Mouse (Mus musculus) MEL (cell line): ENCODE measurements around the gene Actrt2.

Source experiments
- CHD1 ChIP-seq: IDR thresholded peaks from 2 replicates; pipeline ENCODE4 v1.6.1; 2012; ENCODE audit warnings: low read depth, mild to moderate bottlenecking, inconsistent platforms, low read length, improper control_type of control experiment
- CTCF ChIP-seq, 3 experiments: IDR thresholded peaks in 2 of 3; conservative IDR thresholded peaks in 1 of 3; 2 replicates each; pipeline ENCODE4 v1.5.1; 2011 to 2012; ENCODE audit warnings: low read length in 3 of 3, low read depth in 2 of 3, mild to moderate bottlenecking in 2 of 3, improper control_type of control experiment in 1 of 3, inconsistent platforms in 1 of 3, mixed read lengths in 1 of 3, moderate library complexity in 1 of 3; ENCODE audit not compliant: control insufficient read depth in 1 of 3, insufficient read depth in 1 of 3, poor library complexity in 1 of 3, severe bottlenecking in 1 of 3
- ELF1 ChIP-seq: IDR thresholded peaks from 2 replicates; pipeline ENCODE4 v1.6.1; 2014; ENCODE audit warnings: low read depth, mild to moderate bottlenecking, inconsistent platforms, low read length, improper control_type of control experiment, moderate library complexity
- MAFK ChIP-seq: IDR thresholded peaks from 2 replicates; pipeline ENCODE4 v1.6.1; 2011; ENCODE audit warnings: low read depth, mild to moderate bottlenecking, low read length, improper control_type of control experiment, borderline replicate concordance
- MAZ ChIP-seq: IDR thresholded peaks from 2 replicates; pipeline ENCODE4 v1.6.1; 2012; ENCODE audit warnings: low read depth, mild to moderate bottlenecking, inconsistent platforms, low read length, improper control_type of control experiment
- POLR2A ChIP-seq, 2 experiments: IDR thresholded peaks; 2 replicates each; pipeline ENCODE4 v1.6.1; 2011 to 2012; ENCODE audit warnings: low read length in 2 of 2, mild to moderate bottlenecking in 2 of 2, control low read depth in 1 of 2, improper control_type of control experiment in 1 of 2, low read depth in 1 of 2, moderate library complexity in 1 of 2; ENCODE audit not compliant: control insufficient read depth in 1 of 2, insufficient read depth in 1 of 2, poor library complexity in 1 of 2
- POLR2AphosphoS5 ChIP-seq: IDR thresholded peaks from 2 replicates; pipeline ENCODE4 v1.6.1; 2012; ENCODE audit warnings: low read depth, borderline replicate concordance, mild to moderate bottlenecking, inconsistent platforms, low read length, moderate library complexity, mixed read lengths
- SMC3 ChIP-seq: IDR thresholded peaks from 2 replicates; pipeline ENCODE4 v1.6.1; 2011; ENCODE audit warnings: low read depth, low read length, improper control_type of control experiment
- TBP ChIP-seq: IDR thresholded peaks from 2 replicates; pipeline ENCODE4 v1.8.0; 2011; ENCODE audit warnings: low read depth, low read length, improper control_type of control experiment
- USF2 ChIP-seq, 2 experiments: IDR thresholded peaks; 2 replicates each; pipeline ENCODE4 v1.6.1; 2011 to 2012; ENCODE audit warnings: improper control_type of control experiment in 2 of 2, low read length in 2 of 2, borderline replicate concordance in 1 of 2, inconsistent platforms in 1 of 2, low read depth in 1 of 2, mild to moderate bottlenecking in 1 of 2; ENCODE audit not compliant: insufficient read depth in 1 of 2
- ZC3H11A ChIP-seq: IDR thresholded peaks from 2 replicates; pipeline ENCODE4 v1.6.1; 2012; ENCODE audit warnings: low read depth, mild to moderate bottlenecking, inconsistent platforms, low read length, improper control_type of control experiment

DNA sequence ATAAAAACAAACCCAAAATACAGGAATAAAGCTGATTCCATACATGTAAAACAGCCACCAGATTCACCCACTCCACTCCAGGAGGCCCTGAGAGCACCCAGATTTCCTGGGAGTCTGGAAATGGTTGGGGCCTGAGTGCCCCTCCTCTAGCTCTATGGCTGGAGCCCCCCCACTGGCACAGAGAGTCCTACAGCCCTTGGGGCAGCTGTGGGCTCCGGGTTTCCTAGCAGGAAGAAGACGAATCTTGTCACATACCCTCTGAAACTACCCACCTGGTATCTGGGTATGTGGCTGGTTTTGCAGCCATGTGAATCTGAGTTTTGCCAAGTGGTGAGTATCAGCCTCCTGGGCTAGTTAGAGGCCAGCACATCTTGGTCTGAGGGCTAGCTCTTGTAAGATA, 41.1 kb upstream of the Actrt2 start:
- TF ChIP-seq CTCF (IDR thresholded peaks at IDR 0.05 in 2 of 3, conservative IDR thresholded peaks at IDR 0.05 in 1 of 3; ENCODE audit: control insufficient read depth in 1 of 3, insufficient read depth in 1 of 3, low read depth in 2 of 3, low read length in 3 of 3, poor library complexity in 1 of 3, severe bottlenecking in 1 of 3) (no peak), ZC3H11A (no peak), POLR2A (IDR thresholded peaks at IDR 0.05; ENCODE audit: control insufficient read depth in 1 of 2, insufficient read depth in 1 of 2, low read depth in 1 of 2, low read length in 2 of 2, poor library complexity in 1 of 2) (no peak), SMC3 (no peak), MAZ (no peak), POLR2AphosphoS5 (no peak), USF2 (IDR thresholded peaks at IDR 0.05; ENCODE audit: borderline replicate concordance in 1 of 2, insufficient read depth in 1 of 2, low read depth in 1 of 2, low read length in 2 of 2) (no peak), ELF1 (no peak), CHD1 (no peak), MAFK (no peak), TBP (no peak)
